Mouse (Mus musculus): ENCODE measurements around the gene Dpp7.
A peak's percentile ranks its signal among the peaks of the same experiment; 100 is the strongest.

The Dpp7 gene

GRCm38 (mm10) chr2:25365091-25365761 lies 9.1 kb upstream of the Dpp7 start, which contains the start of gene Uap1l1:
Uap1l1 (minus strand) TSS chr2:25365682.
- DNase-seq (ENCODE audit: low spot score), result peak; percentile 48

GRCm38 (mm10) chr2:25364761-25365090 lies 8.6 kb upstream of the Dpp7 start:
- no peak for DNase-seq (ENCODE audit: low spot score)

GRCm38 (mm10) chr2:25364313-25364712 lies 8.2 kb upstream of the Dpp7 start:
- no peak for DNase-seq (ENCODE audit: low spot score)

- DNase-seq (ENCODE audit: low spot score), result no peak
Measured at GRCm38 (mm10) chr2:25363478-25364178, 7.5 kb upstream of the Dpp7 start.

- no peak for DNase-seq (ENCODE audit: low spot score)
Measured at GRCm38 (mm10) chr2:25359848-25360247, 3.7 kb upstream of the Dpp7 start.

GRCm38 (mm10) chr2:25355419-25356066 lies 616 bp downstream of the Dpp7 start:
- DNase-seq (ENCODE audit: low spot score), result no peak

GRCm38 (mm10) chr2:25354211-25354610 lies 1.9 kb downstream of the Dpp7 start:
- DNase-seq (ENCODE audit: low spot score), result no peak

- no peak for DNase-seq (ENCODE audit: low spot score)
Measured at GRCm38 (mm10) chr2:25350701-25351100, 5.5 kb downstream of the Dpp7 start.

GRCm38 (mm10) chr2:25349499-25349898 lies 6.7 kb downstream of the Dpp7 start:
- no peak for DNase-seq (ENCODE audit: low spot score)

GRCm38 (mm10) chr2:25348162-25348561 lies 8.0 kb downstream of the Dpp7 start:
- DNase-seq (ENCODE audit: low spot score), result no peak

- no peak for DNase-seq (ENCODE audit: low spot score)
Measured at GRCm38 (mm10) chr2:25338303-25338702, 17.9 kb downstream of the Dpp7 start.

GRCm38 (mm10) chr2:25333569-25333968 lies 22.6 kb downstream of the Dpp7 start:
- no peak for DNase-seq (ENCODE audit: low spot score)

GRCm38 (mm10) chr2:25332286-25333160 lies 23.6 kb downstream of the Dpp7 start, which contains the start of gene Man1b1:
Man1b1 (plus strand) TSS chr2:25332338.
- DNase-seq (ENCODE audit: low spot score), result peak; percentile 97

- DNase-seq (ENCODE audit: low spot score), result no peak
Measured at GRCm38 (mm10) chr2:25331470-25331869, 24.7 kb downstream of the Dpp7 start.

- DNase-seq (ENCODE audit: low spot score), result no peak
Measured at GRCm38 (mm10) chr2:25328440-25328839, 27.7 kb downstream of the Dpp7 start.

GRCm38 (mm10) chr2:25326036-25326435 lies 30.1 kb downstream of the Dpp7 start:
- no peak for DNase-seq (ENCODE audit: low spot score)

GRCm38 (mm10) chr2:25320084-25320483 lies 36.1 kb downstream of the Dpp7 start:
- no peak for DNase-seq (ENCODE audit: low spot score)

- no peak for DNase-seq (ENCODE audit: low spot score)
Measured at GRCm38 (mm10) chr2:25318971-25319773, 37.0 kb downstream of the Dpp7 start, which contains the start of gene Grin1. Grin1 (minus strand) TSS chr2:25319187.

GRCm38 (mm10) chr2:25318119-25318966 lies 37.8 kb downstream of the Dpp7 start:
- DNase-seq (ENCODE audit: low spot score), result no peak

GRCm38 (mm10) chr2:25311491-25311891 lies 44.7 kb downstream of the Dpp7 start:
- no peak for DNase-seq (ENCODE audit: low spot score)

Data from urinary bladder, postnatal 10 days (tissue).